Mouse (Mus musculus) forebrain, embryonic 13.5 days (tissue): ENCODE results near the gene Gm20388. TPM values are rescaled to one million over a fixed set of nuclear protein-coding genes. Genes with fewer than 3 reads are reported as not detected.
A peak's percentile ranks its signal among the peaks of the same experiment; 100 is the strongest.

Experiments used
- ATAC-seq: fragments of 200-750 bp; cut with Nextera tagmentation; 2 replicates; pipeline ENCODE4 v1.8.0; 2017
- H3K27ac ChIP-seq: fragments of 300-500 bp; sonication (generic); 2 replicates; pipeline ENCODE4 v1.5.1; 2015; ENCODE audit warnings: inconsistent platforms, mild to moderate bottlenecking, moderate library complexity
- H3K27me3 ChIP-seq: fragments of 300-500 bp; sonication (generic); 2 replicates; pipeline ENCODE4 v1.6.1; 2015; ENCODE audit warnings: mild to moderate bottlenecking, inconsistent platforms
- H3K36me3 ChIP-seq: fragments of 300-500 bp; sonication (generic); 2 replicates; pipeline ENCODE4 v1.6.1; 2015; ENCODE audit warnings: mild to moderate bottlenecking, inconsistent platforms; ENCODE audit not compliant: poor library complexity, severe bottlenecking
- H3K4me1 ChIP-seq: fragments of 300-500 bp; sonication (generic); 2 replicates; pipeline ENCODE4 v1.6.1; 2015; ENCODE audit warnings: inconsistent platforms
- H3K4me2 ChIP-seq: fragments of 300-500 bp; sonication (generic); 2 replicates; pipeline ENCODE4 v1.6.1; 2015; ENCODE audit warnings: inconsistent platforms, mild to moderate bottlenecking, moderate library complexity
- H3K4me3 ChIP-seq: fragments of 300-500 bp; sonication (generic); 2 replicates; pipeline ENCODE4 v1.5.1; 2015; ENCODE audit warnings: mild to moderate bottlenecking, inconsistent platforms
- H3K9ac ChIP-seq: fragments of 300-500 bp; sonication (generic); 2 replicates; pipeline ENCODE4 v1.6.1; 2015; ENCODE audit warnings: mild to moderate bottlenecking, inconsistent platforms
- H3K9me3 ChIP-seq: fragments of 300-500 bp; sonication (generic); replicated peaks from 2 replicates; pipeline ENCODE4 v1.6.1; 2016; ENCODE audit warnings: inconsistent platforms
- WGBS: fragments of 180-500 bp; shearing (Covaris S2); methylation state at CpG from one replicate; pipeline ENCODE4 v1.1.7; 2015; 5-methylcytosine and 5-hydroxymethylcytosine counted together
- polyA plus RNA-seq: library from polyadenylated mRNA; unstranded; fragments of >200 nt; fragmentation: Nextera tagmentation; extraction: Ambion mirVana; gene quantifications from 2 replicates; pipeline ENCODE4 v1.2.1, GENCODE M21; 2015

Gene Gm20388
- polyA plus RNA-seq, 1 experiment from 2014 or later, result 5.6 TPM

GRCm38 (mm10) chr8:121734262-121734661, 1823.6 kb downstream of the Gm20388 start:
- Histone ChIP-seq H3K27ac (no peak overlapping the region), H3K4me3 (no peak overlapping the region), H3K9ac (no peak overlapping the region), H3K4me2 (no peak overlapping the region), H3K27me3 (peaks cover 43% of the 10 kb centered on the region), H3K9me3 (no peaks in the 10 kb centered on the region), H3K4me1 (peaks cover 28% of the 10 kb centered on the region), H3K36me3 (no peaks in the 10 kb centered on the region)
- ATAC-seq, result no peak
- 89% methylated on average over 16 of the region's 16 CpGs for WGBS

DNA sequence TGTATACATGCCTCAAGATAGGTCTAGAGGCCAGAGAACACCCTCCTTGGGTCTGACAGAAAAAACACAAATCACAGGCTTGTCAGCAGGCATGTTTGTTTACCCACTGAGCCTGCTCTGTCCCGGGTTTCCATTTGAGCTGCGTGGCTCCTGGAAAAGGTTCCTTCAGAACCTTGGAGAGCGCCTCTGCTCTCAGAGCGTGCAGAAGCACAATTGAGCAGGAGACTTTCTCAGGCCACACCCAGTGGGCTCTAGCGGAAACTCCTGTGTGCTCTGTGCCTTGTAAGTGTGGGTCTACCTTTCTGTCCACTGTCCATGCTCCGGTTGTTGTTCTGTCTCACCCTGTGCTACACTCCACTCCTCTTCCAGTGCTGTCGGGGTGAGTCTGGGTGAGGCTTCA, 1825.6 kb downstream of the Gm20388 start:
- no peak for ATAC-seq
- H3K36me3 ChIP-seq, result no peaks in the 10 kb centered on the region
- H3K27me3 ChIP-seq, result peaks cover 25% of the 10 kb centered on the region
- 14% methylated on average over 7 of the region's 7 CpGs for WGBS
- H3K4me2 ChIP-seq, result no peak overlapping the region
- H3K4me3 ChIP-seq, result no peak overlapping the region
- no peak overlapping the region for H3K27ac ChIP-seq
- H3K9me3 ChIP-seq, result no peaks in the 10 kb centered on the region
- H3K9ac ChIP-seq, result no peak overlapping the region
- H3K4me1 ChIP-seq, result peaks cover 15% of the 10 kb centered on the region

DNA sequence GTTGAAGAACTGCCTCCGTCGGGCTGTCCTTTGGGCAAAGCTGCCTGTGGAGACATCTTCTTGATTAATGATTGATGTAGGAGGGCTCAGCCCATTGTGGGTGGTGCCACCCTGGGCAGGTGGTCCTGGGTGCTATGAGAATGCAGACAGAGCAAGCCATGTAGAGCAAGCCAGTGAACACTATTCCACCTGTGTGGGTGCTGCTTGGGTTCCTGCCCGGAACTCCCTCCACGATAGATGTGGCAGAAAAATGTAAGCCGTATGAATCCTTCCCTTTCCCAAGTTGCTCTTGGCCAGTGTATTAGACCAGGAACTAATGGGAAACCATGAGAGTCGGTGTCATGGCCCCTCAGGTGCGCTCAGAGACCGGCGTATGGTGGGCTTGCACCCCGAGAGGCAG, 1830.1 kb downstream of the Gm20388 start:
- Histone ChIP-seq H3K4me1 (no peaks in the 10 kb centered on the region), H3K4me2 (no peak overlapping the region), H3K27ac (no peak overlapping the region), H3K36me3 (no peaks in the 10 kb centered on the region), H3K27me3 (no peaks in the 10 kb centered on the region; the same call in 1 of the 2 replicates), H3K4me3 (no peak overlapping the region), H3K9ac (no peak overlapping the region), H3K9me3 (no peaks in the 10 kb centered on the region)
- no peak for ATAC-seq
- 91% methylated on average over 10 of the region's 10 CpGs for WGBS

- Histone ChIP-seq H3K36me3 (0 out of 2 replicates have a peak, but pooled peaks cover 6% of the 10 kb centered on the region), H3K27ac (no peak overlapping the region), H3K4me2 (no peak overlapping the region), H3K4me3 (no peak overlapping the region), H3K4me1 (no peaks in the 10 kb centered on the region), H3K9me3 (no peaks in the 10 kb centered on the region), H3K27me3 (0 out of 2 replicates have a peak, but pooled peaks cover 3% of the 10 kb centered on the region), H3K9ac (no peak overlapping the region)
- no peak for ATAC-seq
- 83% methylated on average over 9 of the region's 9 CpGs for WGBS
These were observed 1838.9 kb downstream of the Gm20388 start for GRCm38 (mm10) chr8:121749501-121749900.

DNA sequence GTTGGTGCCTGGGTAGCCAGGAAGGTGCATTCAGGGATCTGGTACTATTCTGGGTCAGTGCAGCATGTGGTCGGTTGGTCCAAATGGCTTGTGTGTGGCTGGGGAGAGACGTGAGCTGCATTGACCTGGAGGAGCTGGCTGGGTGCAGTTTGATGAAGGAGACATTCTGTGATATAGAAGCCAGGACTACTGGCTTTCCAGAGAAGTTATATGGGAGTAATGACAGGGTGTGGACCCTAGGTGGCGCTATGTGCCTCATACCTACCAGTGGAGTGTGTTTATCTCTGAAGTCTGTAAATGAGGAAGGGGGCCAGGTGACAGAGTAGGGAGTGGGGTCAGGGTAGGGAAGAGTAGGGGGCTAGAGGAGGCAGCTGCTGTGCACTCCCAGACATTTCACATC, 1839.9 kb downstream of the Gm20388 start:
- H3K4me2 ChIP-seq, result no peak overlapping the region
- no peak overlapping the region for H3K4me3 ChIP-seq
- WGBS, result 42% methylated on average over 3 of the region's 3 CpGs
- no peaks in the 10 kb centered on the region for H3K4me1 ChIP-seq
- no peak overlapping the region for H3K9ac ChIP-seq
- H3K27ac ChIP-seq, result no peak overlapping the region
- H3K36me3 ChIP-seq, result 0 out of 2 replicates have a peak, but pooled peaks cover 6% of the 10 kb centered on the region
- ATAC-seq, result no peak
- no peaks in the 10 kb centered on the region for H3K9me3 ChIP-seq
- H3K27me3 ChIP-seq, result 0 out of 2 replicates have a peak, but pooled peaks cover 3% of the 10 kb centered on the region

DNA sequence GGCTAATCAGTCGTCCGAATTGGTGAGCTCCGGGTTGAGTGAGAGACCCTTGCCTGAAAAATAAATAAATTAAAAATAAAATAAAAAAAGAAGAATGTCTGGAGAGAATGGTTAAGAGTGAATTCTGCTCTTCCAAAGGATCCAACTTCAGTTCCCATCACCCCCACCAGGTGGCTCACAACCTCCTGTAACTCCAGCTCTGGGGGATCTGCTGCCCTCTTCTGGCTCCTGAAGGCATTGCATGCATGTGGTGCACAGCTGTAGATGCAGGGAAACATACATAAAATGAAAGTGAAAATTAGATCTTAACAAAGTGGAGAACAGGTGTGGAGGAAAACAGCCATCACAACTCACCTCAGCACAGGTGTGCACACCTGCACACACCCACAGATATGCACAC, 1840.8 kb downstream of the Gm20388 start:
- no peak for ATAC-seq
- no peak overlapping the region for H3K4me2 ChIP-seq
- WGBS, result 38% methylated on average over 3 of the region's 3 CpGs
- no peak overlapping the region for H3K27ac ChIP-seq
- H3K9ac ChIP-seq, result no peak overlapping the region
- 0 out of 2 replicates have a peak, but pooled peaks cover 3% of the 10 kb centered on the region for H3K27me3 ChIP-seq
- H3K36me3 ChIP-seq, result 0 out of 2 replicates have a peak, but pooled peaks cover 6% of the 10 kb centered on the region
- H3K4me1 ChIP-seq, result no peaks in the 10 kb centered on the region
- no peak overlapping the region for H3K4me3 ChIP-seq
- no peaks in the 10 kb centered on the region for H3K9me3 ChIP-seq

DNA sequence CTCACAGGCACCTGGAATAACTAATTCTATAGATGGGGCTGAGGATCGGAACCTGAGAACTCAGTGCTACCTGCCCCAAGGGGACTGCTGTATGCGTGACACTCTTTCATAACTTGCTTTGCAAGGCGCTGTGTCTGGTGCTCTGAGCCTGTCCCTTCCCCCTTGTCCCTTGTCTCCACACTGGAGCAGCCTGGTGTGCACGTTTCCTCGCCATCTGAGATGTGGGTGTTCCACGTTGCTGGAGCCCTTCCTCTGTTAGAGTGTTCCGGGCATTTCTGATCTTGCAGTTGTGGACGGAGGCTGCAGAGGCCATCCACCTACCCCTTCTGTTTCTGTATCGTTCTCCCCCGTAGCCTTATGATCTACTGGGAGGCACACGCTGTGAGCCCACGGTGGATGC, 1847.8 kb downstream of the Gm20388 start:
- Histone ChIP-seq H3K27ac (no peak overlapping the region), H3K36me3 (0 out of 2 replicates have a peak, but pooled peaks cover 4% of the 10 kb centered on the region), H3K27me3 (no peaks in the 10 kb centered on the region), H3K4me3 (no peak overlapping the region), H3K4me2 (no peak overlapping the region), H3K4me1 (peaks cover 12% of the 10 kb centered on the region), H3K9ac (no peak overlapping the region), H3K9me3 (no peaks in the 10 kb centered on the region)
- 82% methylated on average over 12 of the region's 12 CpGs for WGBS
- no peak for ATAC-seq

- WGBS, result 74% methylated on average over 7 of the region's 7 CpGs
- no peak overlapping the region for H3K27ac ChIP-seq
- H3K4me3 ChIP-seq, result no peak overlapping the region
- H3K4me2 ChIP-seq, result no peak overlapping the region
- no peak for ATAC-seq
- H3K4me1 ChIP-seq, result peaks cover 18% of the 10 kb centered on the region
- no peaks in the 10 kb centered on the region for H3K9me3 ChIP-seq
- H3K36me3 ChIP-seq, result no peaks in the 10 kb centered on the region
- no peak overlapping the region for H3K9ac ChIP-seq
- no peaks in the 10 kb centered on the region for H3K27me3 ChIP-seq
These were observed 1849.8 kb downstream of the Gm20388 start for GRCm38 (mm10) chr8:121760484-121760883.

DNA sequence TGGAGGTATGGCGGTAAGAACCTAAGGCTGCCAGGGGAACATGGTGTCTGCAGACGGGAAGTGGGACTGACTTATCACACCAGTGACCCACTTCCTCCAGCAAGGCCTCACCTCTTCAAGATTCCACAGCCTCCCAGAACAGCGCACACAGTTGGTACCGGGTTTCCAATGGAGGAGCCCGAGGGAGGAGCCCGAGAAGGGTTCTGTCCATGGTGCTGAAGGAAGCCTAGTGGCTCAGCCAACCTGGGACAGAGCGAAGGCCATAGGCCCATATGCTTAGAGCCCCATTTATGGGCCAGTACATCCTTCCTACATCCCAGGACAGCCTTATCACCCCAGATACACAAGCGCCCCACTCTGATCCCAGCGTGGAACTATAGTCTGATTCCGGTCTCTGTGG, 1850.8 kb downstream of the Gm20388 start:
- WGBS, result 32% methylated on average over 10 of the region's 10 CpGs
- Histone ChIP-seq H3K27ac (no peak overlapping the region), H3K4me2 (no peak overlapping the region), H3K9me3 (no peaks in the 10 kb centered on the region), H3K36me3 (no peaks in the 10 kb centered on the region), H3K9ac (no peak overlapping the region), H3K27me3 (no peaks in the 10 kb centered on the region), H3K4me3 (no peak overlapping the region), H3K4me1 (peaks cover 18% of the 10 kb centered on the region)
- ATAC-seq, result no peak

DNA sequence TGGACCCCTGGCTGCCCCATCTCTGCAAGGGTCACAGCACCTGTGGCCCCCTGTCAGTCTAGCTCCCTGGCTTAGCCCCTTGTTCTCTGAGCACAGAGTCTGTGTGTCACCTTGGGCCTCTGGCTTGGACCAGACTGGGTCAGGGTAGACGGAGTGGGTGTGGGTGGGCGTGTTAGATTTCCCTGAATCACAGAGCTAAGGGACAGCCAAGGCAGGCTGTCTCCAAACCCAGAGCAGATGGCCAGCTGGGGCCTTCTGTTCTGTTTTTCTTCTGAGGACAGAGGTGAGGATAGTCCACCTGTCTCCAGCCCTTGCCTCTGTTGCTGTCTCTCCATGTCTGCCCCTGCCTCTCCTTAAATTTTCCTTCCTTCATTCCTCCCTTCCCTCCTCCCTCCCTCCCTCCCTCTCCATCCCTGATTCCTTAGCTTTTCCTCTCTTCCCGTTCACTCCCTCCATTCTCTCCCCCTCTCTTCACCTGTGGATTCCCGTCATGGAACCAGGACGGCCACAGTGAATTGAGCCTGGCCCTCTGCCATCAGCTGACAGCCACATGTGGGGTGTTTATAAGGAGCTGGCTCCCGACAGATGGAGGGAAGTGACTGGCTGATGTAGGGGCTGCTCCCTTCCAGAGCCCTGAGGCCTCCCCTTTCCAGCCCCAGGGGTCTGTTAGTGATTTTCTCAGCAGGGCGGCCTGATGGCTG, 1852.5 kb downstream of the Gm20388 start:
- peaks cover 18% of the 10 kb centered on the region for H3K4me1 ChIP-seq
- no peak overlapping the region for H3K4me2 ChIP-seq
- no peaks in the 10 kb centered on the region for H3K9me3 ChIP-seq
- H3K27me3 ChIP-seq, result no peaks in the 10 kb centered on the region
- peak overlapping the region; percentile 25 for H3K27ac ChIP-seq
- WGBS, result 49% methylated on average over 7 of the region's 7 CpGs
- no peak overlapping the region for H3K4me3 ChIP-seq
- H3K36me3 ChIP-seq, result no peaks in the 10 kb centered on the region
- H3K9ac ChIP-seq, result no peak overlapping the region
- peak; percentile 67; the same call in 1 of the 2 replicates for ATAC-seq

- Histone ChIP-seq H3K4me2 (no peak overlapping the region), H3K27ac (peak overlapping the region; percentile 31), H3K9ac (no peak overlapping the region), H3K4me1 (peaks cover 18% of the 10 kb centered on the region), H3K27me3 (no peaks in the 10 kb centered on the region), H3K36me3 (no peaks in the 10 kb centered on the region), H3K4me3 (no peak overlapping the region), H3K9me3 (no peaks in the 10 kb centered on the region)
- WGBS, result 60% methylated on average over 9 of the region's 9 CpGs
- ATAC-seq, result peak; percentile 65; the same call in 1 of the 2 replicates
These were observed 1853.0 kb downstream of the Gm20388 start for GRCm38 (mm10) chr8:121763700-121764013.

DNA sequence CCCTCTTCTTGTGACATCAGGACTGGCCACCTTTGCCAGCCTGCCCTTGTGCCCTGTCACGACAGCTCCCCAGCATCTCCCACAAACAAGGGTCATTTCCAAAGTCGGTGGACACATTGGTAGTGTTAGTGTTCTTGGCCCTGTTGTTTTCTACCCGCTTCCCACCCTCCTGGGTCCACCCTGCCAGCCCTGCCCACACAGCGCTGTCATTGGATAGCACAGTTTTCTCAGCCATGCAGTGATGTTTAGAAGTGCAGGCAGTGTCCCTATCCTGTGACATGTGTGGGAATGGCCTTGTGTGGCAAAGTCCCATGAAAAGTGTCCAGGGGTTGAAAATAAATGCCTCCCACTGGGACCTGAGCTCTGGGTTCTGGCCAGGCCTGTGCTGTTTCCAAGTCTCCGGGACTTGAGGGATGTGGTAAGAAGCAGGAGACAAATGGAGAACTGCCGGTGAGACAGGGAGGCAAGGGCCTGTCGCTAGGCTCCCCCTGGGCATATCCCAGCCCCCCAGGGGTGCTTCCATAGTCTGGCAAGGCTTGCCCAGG, 1855.0 kb downstream of the Gm20388 start:
- no peak for ATAC-seq
- Histone ChIP-seq H3K27me3 (no peaks in the 10 kb centered on the region), H3K27ac (no peak overlapping the region), H3K9ac (no peak overlapping the region), H3K4me1 (peaks cover 26% of the 10 kb centered on the region), H3K4me3 (no peak overlapping the region), H3K36me3 (no peaks in the 10 kb centered on the region), H3K4me2 (no peak overlapping the region), H3K9me3 (no peaks in the 10 kb centered on the region)
- 82% methylated on average over 7 of the region's 7 CpGs for WGBS

DNA sequence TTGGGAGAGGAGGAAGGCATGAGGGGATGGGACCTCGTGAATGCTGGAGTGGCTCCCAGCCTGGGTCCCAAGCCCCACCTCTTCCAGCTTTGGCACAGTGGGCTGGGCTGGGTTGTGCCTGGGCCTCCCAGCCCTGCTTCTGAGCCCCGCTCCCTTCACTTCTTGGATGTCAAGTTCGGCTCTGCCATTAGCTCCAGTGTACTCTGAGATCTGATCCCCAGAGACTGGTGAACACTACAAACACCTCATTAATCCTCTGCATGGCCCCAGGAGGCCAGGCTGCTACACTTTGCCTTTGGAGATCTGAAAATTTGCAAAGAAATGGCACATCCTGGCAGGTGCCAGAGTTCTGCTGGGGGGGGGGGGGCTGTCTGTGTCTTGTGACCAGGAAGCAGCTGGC, 1858.5 kb downstream of the Gm20388 start:
- Histone ChIP-seq H3K4me1 (peaks cover 25% of the 10 kb centered on the region), H3K9ac (no peak overlapping the region), H3K4me2 (no peak overlapping the region), H3K36me3 (no peaks in the 10 kb centered on the region), H3K4me3 (no peak overlapping the region), H3K27me3 (no peaks in the 10 kb centered on the region), H3K9me3 (no peaks in the 10 kb centered on the region), H3K27ac (no peak overlapping the region)
- WGBS, result 53% methylated on average over 3 of the region's 3 CpGs
- ATAC-seq, result no peak
